Mouse (Mus musculus) spleen, adult 2 months (tissue): ENCODE data around the gene Fgf10.

Experiments used
- CTCF ChIP-seq: fragments of 200-500 bp; IDR thresholded peaks from 2 replicates; pipeline ENCODE4 v1.5.1; 2011; ENCODE audit warnings: mild to moderate bottlenecking, inconsistent platforms; ENCODE audit not compliant: insufficient read depth, insufficient read length, insufficient replicate concordance; ENCODE audit errors: extremely low read depth
- POLR2A ChIP-seq: fragments of 200-500 bp; IDR thresholded peaks from 2 replicates; pipeline ENCODE4 v1.6.1; 2011; ENCODE audit warnings: low read depth, low read length, inconsistent platforms

GRCm38 (mm10) chr13:118669491-118669890 lies at the start of gene Fgf10:
- no peak for TF ChIP-seq CTCF
- TF ChIP-seq POLR2A = no peak
